Mouse (Mus musculus) small intestine, adult 2 months (tissue): ENCODE measurements around the gene Snapc4.

Experiments used
- CTCF ChIP-seq: fragments of 200-500 bp; IDR thresholded peaks from 2 replicates; pipeline ENCODE4 v1.5.1; 2012; ENCODE audit warnings: low read depth, mild to moderate bottlenecking, control low read depth, inconsistent platforms, low read length, moderate library complexity, mixed read lengths; ENCODE audit not compliant: insufficient replicate concordance, insufficient read length; ENCODE audit errors: extremely low read depth
- POLR2A ChIP-seq: fragments of 200-500 bp; IDR thresholded peaks from 2 replicates; pipeline ENCODE4 v1.6.1; 2012; ENCODE audit warnings: low read depth, mild to moderate bottlenecking, control low read depth, inconsistent platforms, low read length, moderate library complexity

GRCm38 (mm10) chr2:26410091-26410490, 29.6 kb upstream of the Snapc4 start:
- no peak for TF ChIP-seq POLR2A
- TF ChIP-seq CTCF: no peak
